Mouse (Mus musculus) urinary bladder, postnatal 36 days (tissue): Measurements from ENCODE around the gene Acot5.

Experiments
- DNase-seq, 2 experiments: peaks; one replicate each; pipeline ENCODE4 v3.0.0; 2022; ENCODE audit warnings: low spot score in 2 of 2, mixed read lengths in 1 of 2

Gene Acot5

GRCm38 (mm10) chr12:84119584-84119983 is 50.5 kb downstream of the Acot5 start:
- no peak for DNase-seq
